Mouse (Mus musculus) embryonic fibroblast, embryonic 13.5 days (primary cell): ENCODE results near the gene Apoc3.

Experiments used
- CTCF ChIP-seq: IDR thresholded peaks from 2 replicates; pipeline ENCODE4 v1.5.1; 2011; ENCODE audit warnings: mild to moderate bottlenecking, control low read depth, low read length, moderate library complexity, borderline replicate concordance; ENCODE audit not compliant: insufficient read depth
- POLR2A ChIP-seq: IDR thresholded peaks from 2 replicates; pipeline ENCODE4 v1.6.1; 2011; ENCODE audit warnings: low read depth, mild to moderate bottlenecking, control low read depth, low read length, moderate library complexity

- TF ChIP-seq CTCF (no peak), POLR2A (no peak)
Observed at GRCm38 (mm10) chr9:46269125-46269524, 33.7 kb upstream of the Apoc3 start.
